Mouse (Mus musculus): ENCODE results near the gene Pitpnc1. TPM values are rescaled to one million over a fixed set of nuclear protein-coding genes. Genes with fewer than 3 reads are reported as not detected.
A peak's percentile ranks its signal among the peaks of the same experiment; 100 is the strongest.

The Pitpnc1 gene
- total RNA-seq, 1 experiment from 2014 or later, result 42.8 TPM

GRCm38 (mm10) chr11:107412128-107412527 lies 58.4 kb downstream of the Pitpnc1 start:
- ATAC-seq (replicated peaks; ENCODE audit: low read depth, poor library complexity, severe bottlenecking), result no peak

- no peak for ATAC-seq (replicated peaks; ENCODE audit: low read depth, poor library complexity, severe bottlenecking)
Measured at GRCm38 (mm10) chr11:107411576-107411975, 58.9 kb downstream of the Pitpnc1 start.

GRCm38 (mm10) chr11:107410804-107411203 lies 59.7 kb downstream of the Pitpnc1 start:
- ATAC-seq (replicated peaks; ENCODE audit: low read depth, poor library complexity, severe bottlenecking), result no peak

- ATAC-seq (replicated peaks; ENCODE audit: low read depth, poor library complexity, severe bottlenecking), result peak; percentile 34
Measured at GRCm38 (mm10) chr11:107410090-107410732, 60.3 kb downstream of the Pitpnc1 start.

- no peak for ATAC-seq (replicated peaks; ENCODE audit: low read depth, poor library complexity, severe bottlenecking)
Measured at GRCm38 (mm10) chr11:107408886-107409285, 61.6 kb downstream of the Pitpnc1 start.

- ATAC-seq (replicated peaks; ENCODE audit: low read depth, poor library complexity, severe bottlenecking), result peak; percentile 77
Measured at GRCm38 (mm10) chr11:107407698-107408097, 62.8 kb downstream of the Pitpnc1 start.

- ATAC-seq (replicated peaks; ENCODE audit: low read depth, poor library complexity, severe bottlenecking), result no peak
Measured at GRCm38 (mm10) chr11:107405606-107406333, 64.7 kb downstream of the Pitpnc1 start.

GRCm38 (mm10) chr11:107403309-107403708 lies 67.2 kb downstream of the Pitpnc1 start:
- ATAC-seq (replicated peaks; ENCODE audit: low read depth, poor library complexity, severe bottlenecking), result no peak

GRCm38 (mm10) chr11:107401839-107402590 lies 68.5 kb downstream of the Pitpnc1 start:
- ATAC-seq (replicated peaks; ENCODE audit: low read depth, poor library complexity, severe bottlenecking), result peak; percentile 37; the same call in 1 of the 2 replicates

GRCm38 (mm10) chr11:107400826-107401225 lies 69.7 kb downstream of the Pitpnc1 start:
- no peak for ATAC-seq (replicated peaks; ENCODE audit: low read depth, poor library complexity, severe bottlenecking)

GRCm38 (mm10) chr11:107400005-107400404 lies 70.5 kb downstream of the Pitpnc1 start:
- no peak for ATAC-seq (replicated peaks; ENCODE audit: low read depth, poor library complexity, severe bottlenecking)

- ATAC-seq (replicated peaks; ENCODE audit: low read depth, poor library complexity, severe bottlenecking), result peak; percentile 53
Measured at GRCm38 (mm10) chr11:107397326-107397998, 73.0 kb downstream of the Pitpnc1 start.

- no peak for ATAC-seq (replicated peaks; ENCODE audit: low read depth, poor library complexity, severe bottlenecking)
Measured at GRCm38 (mm10) chr11:107394245-107394644, 76.3 kb downstream of the Pitpnc1 start.

GRCm38 (mm10) chr11:107393828-107394165 lies 76.7 kb downstream of the Pitpnc1 start:
- 0 out of 2 replicates have a peak, but pooled peaks have one; percentile 37 for ATAC-seq (replicated peaks; ENCODE audit: low read depth, poor library complexity, severe bottlenecking)

- peak; percentile 57 for ATAC-seq (replicated peaks; ENCODE audit: low read depth, poor library complexity, severe bottlenecking)
Measured at GRCm38 (mm10) chr11:107393154-107393827, 77.2 kb downstream of the Pitpnc1 start.

- ATAC-seq (replicated peaks; ENCODE audit: low read depth, poor library complexity, severe bottlenecking), result no peak
Measured at GRCm38 (mm10) chr11:107390540-107390939, 80.0 kb downstream of the Pitpnc1 start.

GRCm38 (mm10) chr11:107390001-107390400 lies 80.5 kb downstream of the Pitpnc1 start:
- no peak for ATAC-seq (replicated peaks; ENCODE audit: low read depth, poor library complexity, severe bottlenecking)

GRCm38 (mm10) chr11:107386481-107386880 lies 84.0 kb downstream of the Pitpnc1 start:
- no peak for ATAC-seq (replicated peaks; ENCODE audit: low read depth, poor library complexity, severe bottlenecking)

GRCm38 (mm10) chr11:107385306-107385705 lies 85.2 kb downstream of the Pitpnc1 start:
- 0 out of 2 replicates have a peak, but pooled peaks have one; percentile 11 for ATAC-seq (replicated peaks; ENCODE audit: low read depth, poor library complexity, severe bottlenecking)

GRCm38 (mm10) chr11:107383985-107384384 lies 86.5 kb downstream of the Pitpnc1 start:
- ATAC-seq (replicated peaks; ENCODE audit: low read depth, poor library complexity, severe bottlenecking), result no peak

All from common myeloid progenitor, adult 5-6 weeks (primary cell).